Mouse (Mus musculus) brain, embryonic 14.5 days (tissue): Measurements from ENCODE around the gene Plod1.

Experiments used
- CTCF ChIP-seq: fragments of 200-500 bp; IDR thresholded peaks from 2 replicates; pipeline ENCODE4 v1.5.1; 2012; ENCODE audit warnings: inconsistent platforms, mild to moderate bottlenecking, moderate library complexity, borderline replicate concordance; ENCODE audit not compliant: insufficient read depth, insufficient read length; ENCODE audit errors: extremely low read depth
- POLR2A ChIP-seq: fragments of 200-500 bp; IDR thresholded peaks from 2 replicates; pipeline ENCODE4 v1.6.1; 2012; ENCODE audit warnings: mild to moderate bottlenecking, inconsistent platforms, borderline replicate concordance; ENCODE audit not compliant: poor library complexity, insufficient read depth, insufficient read length, severe bottlenecking; ENCODE audit errors: extremely low read depth

DNA sequence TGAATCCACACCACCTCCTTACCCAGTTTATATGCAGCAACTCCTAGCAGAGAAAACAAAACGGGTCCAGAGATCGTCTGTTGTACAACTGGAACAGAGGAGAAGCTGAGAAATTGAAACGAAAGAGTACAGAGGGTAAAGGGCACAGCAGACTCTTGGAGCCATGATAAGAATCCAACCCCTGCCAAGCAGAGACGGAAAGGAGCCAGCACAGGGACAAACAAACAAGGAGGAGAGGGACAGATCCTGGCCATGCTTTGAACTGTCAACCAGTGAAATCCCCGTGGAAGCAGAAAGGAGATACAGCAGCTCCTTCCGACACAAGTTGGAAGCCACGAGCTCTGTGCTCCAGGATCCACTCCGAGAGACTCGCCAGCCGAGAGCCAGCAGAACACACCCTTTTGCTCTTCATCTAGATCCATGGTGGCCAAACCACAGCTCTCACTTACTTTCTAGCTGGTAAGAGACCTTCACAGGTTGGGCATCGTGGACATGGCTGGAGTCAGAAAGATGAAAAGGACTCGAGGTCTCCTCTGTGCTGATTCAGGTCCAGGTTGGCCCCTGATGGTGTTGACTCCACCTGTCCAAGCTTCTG is 33.6 kb downstream of the Plod1 start:
- TF ChIP-seq CTCF (no peak), POLR2A (no peak)
